Mouse (Mus musculus) hindbrain, embryonic 13.5 days (tissue): ENCODE measurements around the gene E130218I03Rik. TPM values are rescaled to one million over a fixed set of nuclear protein-coding genes. Genes with fewer than 3 reads are reported as not detected.

ENCODE experiments used
- ATAC-seq: fragments of 200-750 bp; cut with Nextera tagmentation; 2 replicates; pipeline ENCODE4 v1.8.0; 2017; ENCODE audit warnings: moderate TSS enrichment; ENCODE audit not compliant: low FRiP score
- H3K27ac ChIP-seq: fragments of 300-500 bp; sonication (generic); 2 replicates; pipeline ENCODE4 v1.5.1; 2015; ENCODE audit warnings: inconsistent platforms, mild to moderate bottlenecking, moderate library complexity
- H3K27me3 ChIP-seq: fragments of 300-500 bp; sonication (generic); 2 replicates; pipeline ENCODE4 v1.6.1; 2015; ENCODE audit warnings: mild to moderate bottlenecking, inconsistent platforms
- H3K36me3 ChIP-seq: fragments of 300-500 bp; sonication (generic); 2 replicates; pipeline ENCODE4 v1.6.1; 2015; ENCODE audit warnings: mild to moderate bottlenecking, inconsistent platforms
- H3K4me1 ChIP-seq: fragments of 300-500 bp; sonication (generic); replicated peaks from 2 replicates; pipeline ENCODE4 v1.6.1; 2015; ENCODE audit warnings: inconsistent platforms
- H3K4me2 ChIP-seq: fragments of 300-500 bp; sonication (generic); 2 replicates; pipeline ENCODE4 v1.6.1; 2015; ENCODE audit warnings: inconsistent platforms, mild to moderate bottlenecking, moderate library complexity
- H3K4me3 ChIP-seq: fragments of 300-500 bp; sonication (generic); 2 replicates; pipeline ENCODE4 v1.5.1; 2015; ENCODE audit warnings: mild to moderate bottlenecking, inconsistent platforms
- H3K9ac ChIP-seq: fragments of 300-500 bp; sonication (generic); 2 replicates; pipeline ENCODE4 v1.6.1; 2015; ENCODE audit warnings: mild to moderate bottlenecking, inconsistent platforms
- H3K9me3 ChIP-seq: fragments of 300-500 bp; sonication (generic); 2 replicates; pipeline ENCODE4 v1.6.1; 2016; ENCODE audit warnings: inconsistent platforms
- WGBS: fragments of 180-500 bp; shearing (Covaris S2); methylation state at CpG from one replicate; pipeline ENCODE4 v1.1.7; 2015; 5-methylcytosine and 5-hydroxymethylcytosine counted together
- polyA plus RNA-seq: library from polyadenylated mRNA; unstranded; fragments of >200 nt; fragmentation: Nextera tagmentation; extraction: Ambion mirVana; gene quantifications from 2 replicates; pipeline ENCODE4 v1.2.1, GENCODE M21; 2015

Gene E130218I03Rik
- 0.45 and 0.56 TPM in 2 replicates for polyA plus RNA-seq

- H3K36me3 ChIP-seq, result no peaks in the 10 kb centered on the region
- peak within 1 kb of the TSS; percentile 96 for H3K4me2 ChIP-seq
- no peak within 1 kb of the TSS for H3K27ac ChIP-seq
- H3K9ac ChIP-seq, result peak within 1 kb of the TSS; percentile 90
- H3K4me1 ChIP-seq, result peaks cover 33% of the 10 kb centered on the region
- no peaks in the 10 kb centered on the region for H3K9me3 ChIP-seq
- WGBS, result 92% methylated on average over 17 of the region's 17 CpGs
- peak within 1 kb of the TSS; percentile 87 for H3K4me3 ChIP-seq
- peaks cover 35% of the 10 kb centered on the region for H3K27me3 ChIP-seq
- no peak for ATAC-seq
Observed at GRCm38 (mm10) chr4:134243516-134244250, at the start of gene E130218I03Rik. TSS of gene E130218I03Rik (plus strand) at chr4:134243662.

GRCm38 (mm10) chr4:134199371-134199770 lies 44.1 kb upstream of the E130218I03Rik start:
- no peaks in the 10 kb centered on the region for H3K36me3 ChIP-seq
- H3K27ac ChIP-seq, result no peak overlapping the region
- 0 out of 2 replicates have a peak, but pooled peaks cover 3% of the 10 kb centered on the region for H3K27me3 ChIP-seq
- H3K9me3 ChIP-seq, result no peaks in the 10 kb centered on the region
- H3K4me2 ChIP-seq, result no peak overlapping the region
- no peak overlapping the region for H3K9ac ChIP-seq
- no peak for ATAC-seq
- WGBS, result 70% methylated on average over 2 of the region's 2 CpGs
- no peak overlapping the region for H3K4me3 ChIP-seq
- H3K4me1 ChIP-seq, result no peaks in the 10 kb centered on the region

- 96% methylated on average over 4 of the region's 4 CpGs for WGBS
- H3K4me2 ChIP-seq, result no peak within 1 kb of the TSS
- no peak within 1 kb of the TSS for H3K27ac ChIP-seq
- no peaks in the 10 kb centered on the region for H3K4me1 ChIP-seq
- H3K9me3 ChIP-seq, result no peaks in the 10 kb centered on the region
- H3K36me3 ChIP-seq, result no peaks in the 10 kb centered on the region
- no peak within 1 kb of the TSS for H3K9ac ChIP-seq
- no peak within 1 kb of the TSS for H3K4me3 ChIP-seq
- H3K27me3 ChIP-seq, result 0 out of 2 replicates have a peak, but pooled peaks cover 3% of the 10 kb centered on the region
- ATAC-seq, result no peak
Observed at GRCm38 (mm10) chr4:134202904-134203303, 40.6 kb upstream of the E130218I03Rik start, which contains the start of gene Gm7534. TSS of gene Gm7534 (minus strand) at chr4:134203004.

GRCm38 (mm10) chr4:134203340-134203896 lies 40.0 kb upstream of the E130218I03Rik start:
- Histone ChIP-seq H3K9ac (no peak overlapping the region), H3K27ac (no peak overlapping the region), H3K4me2 (no peak overlapping the region), H3K9me3 (no peaks in the 10 kb centered on the region), H3K4me1 (no peaks in the 10 kb centered on the region), H3K36me3 (no peaks in the 10 kb centered on the region), H3K27me3 (0 out of 2 replicates have a peak, but pooled peaks cover 3% of the 10 kb centered on the region), H3K4me3 (no peak overlapping the region)
- ATAC-seq, result no peak
- 90% methylated on average over 17 of the region's 17 CpGs for WGBS

GRCm38 (mm10) chr4:134206488-134207053 lies 36.9 kb upstream of the E130218I03Rik start:
- H3K27ac ChIP-seq, result no peak overlapping the region
- 0 out of 2 replicates have a peak, but pooled peaks cover 3% of the 10 kb centered on the region for H3K27me3 ChIP-seq
- no peaks in the 10 kb centered on the region for H3K4me1 ChIP-seq
- H3K4me3 ChIP-seq, result no peak overlapping the region
- no peak for ATAC-seq
- no peak overlapping the region for H3K9ac ChIP-seq
- H3K36me3 ChIP-seq, result no peaks in the 10 kb centered on the region
- no peaks in the 10 kb centered on the region for H3K9me3 ChIP-seq
- WGBS, result 73% methylated on average over 6 of the region's 6 CpGs
- H3K4me2 ChIP-seq, result no peak overlapping the region

GRCm38 (mm10) chr4:134222793-134223600 lies 20.5 kb upstream of the E130218I03Rik start:
- H3K36me3 ChIP-seq, result no peaks in the 10 kb centered on the region
- no peak for ATAC-seq
- no peaks in the 10 kb centered on the region for H3K27me3 ChIP-seq
- H3K9ac ChIP-seq, result no peak overlapping the region
- no peak overlapping the region for H3K4me2 ChIP-seq
- H3K4me3 ChIP-seq, result no peak overlapping the region
- H3K4me1 ChIP-seq, result no peaks in the 10 kb centered on the region
- 72% methylated on average over 11 of the region's 11 CpGs for WGBS
- no peak overlapping the region for H3K27ac ChIP-seq
- no peaks in the 10 kb centered on the region for H3K9me3 ChIP-seq

- no peaks in the 10 kb centered on the region for H3K4me1 ChIP-seq
- H3K9ac ChIP-seq, result no peak within 1 kb of the TSS
- H3K27ac ChIP-seq, result no peak within 1 kb of the TSS
- no peaks in the 10 kb centered on the region for H3K9me3 ChIP-seq
- ATAC-seq, result no peak
- no peak within 1 kb of the TSS for H3K4me2 ChIP-seq
- WGBS, result 74% methylated on average over 8 of the region's 8 CpGs
- no peaks in the 10 kb centered on the region for H3K36me3 ChIP-seq
- no peak within 1 kb of the TSS for H3K4me3 ChIP-seq
- H3K27me3 ChIP-seq, result no peaks in the 10 kb centered on the region
Observed at GRCm38 (mm10) chr4:134227194-134227593, 16.3 kb upstream of the E130218I03Rik start, which contains the start of gene Catsper4. TSS of gene Catsper4 (minus strand) at chr4:134227383.

- WGBS, result 50% methylated on average over 8 of the region's 8 CpGs
- Histone ChIP-seq H3K4me2 (no peak overlapping the region), H3K4me3 (no peak overlapping the region), H3K27ac (no peak overlapping the region), H3K9ac (no peak overlapping the region), H3K9me3 (no peaks in the 10 kb centered on the region), H3K36me3 (no peaks in the 10 kb centered on the region), H3K27me3 (no peaks in the 10 kb centered on the region), H3K4me1 (no peaks in the 10 kb centered on the region)
- no peak for ATAC-seq
Observed at GRCm38 (mm10) chr4:134230431-134230830, 13.0 kb upstream of the E130218I03Rik start.

- H3K27me3 ChIP-seq, result peaks cover 34% of the 10 kb centered on the region
- no peak overlapping the region for H3K27ac ChIP-seq
- ATAC-seq, result no peak
- H3K4me3 ChIP-seq, result no peak overlapping the region
- H3K36me3 ChIP-seq, result no peaks in the 10 kb centered on the region
- no peak overlapping the region for H3K9ac ChIP-seq
- H3K4me1 ChIP-seq, result peaks cover 11% of the 10 kb centered on the region
- WGBS, result 87% methylated on average over 5 of the region's 5 CpGs
- H3K9me3 ChIP-seq, result no peaks in the 10 kb centered on the region
- H3K4me2 ChIP-seq, result no peak overlapping the region
Observed at GRCm38 (mm10) chr4:134234876-134235275, 8.6 kb upstream of the E130218I03Rik start.

- peaks cover 34% of the 10 kb centered on the region for H3K27me3 ChIP-seq
- H3K36me3 ChIP-seq, result no peaks in the 10 kb centered on the region
- no peak for ATAC-seq
- peaks cover 11% of the 10 kb centered on the region for H3K4me1 ChIP-seq
- peak overlapping the region; percentile 31 for H3K4me2 ChIP-seq
- H3K4me3 ChIP-seq, result peak overlapping the region; percentile 11; the same call in 1 of the 2 replicates
- no peak overlapping the region for H3K9ac ChIP-seq
- 27% methylated on average over 19 of the region's 19 CpGs for WGBS
- H3K9me3 ChIP-seq, result no peaks in the 10 kb centered on the region
- no peak overlapping the region for H3K27ac ChIP-seq
Observed at GRCm38 (mm10) chr4:134237582-134238278, 5.7 kb upstream of the E130218I03Rik start.

- 4% methylated on average over 18 of the region's 18 CpGs for WGBS
- ATAC-seq, result no peak
- Histone ChIP-seq H3K9ac (0 out of 2 replicates have a peak within 1 kb of the TSS, but pooled peaks have one; percentile 49), H3K36me3 (no peaks in the 10 kb centered on the region), H3K4me1 (peaks cover 11% of the 10 kb centered on the region), H3K4me2 (peak within 1 kb of the TSS; percentile 31), H3K27ac (no peak within 1 kb of the TSS), H3K4me3 (peak within 1 kb of the TSS; percentile 11; the same call in 1 of the 2 replicates), H3K27me3 (peaks cover 34% of the 10 kb centered on the region), H3K9me3 (no peaks in the 10 kb centered on the region)
Observed at GRCm38 (mm10) chr4:134238279-134238651, 5.2 kb upstream of the E130218I03Rik start, which contains the start of gene Cnksr1. TSS of gene Cnksr1 (minus strand) at chr4:134238399.
